Comparison of ENCODE assay signal across 9 mouse cellular contexts in genomic region chr4:135573251-135573808, GRCm38 (mm10). TPM values are rescaled to one million over a fixed set of nuclear protein-coding genes. Genes with fewer than 3 reads are reported as not detected.
DNase-seq lines count a peak whose midpoint lies in the region; ATAC-seq and TF ChIP-seq lines count a peak whose summit lies in the region.
"Had no signal": no experiment of that assay in that cellular context is flagged by ENCODE, and none has a peak within 500 bp of the region (broad histone marks: within the 10 kb centered on the region; RNA-seq: fewer than 3 reads in every experiment).

Grhl3 (minus strand) TSS chr4:135573630.

- no peak for TF ChIP-seq CTCF in lung, adult 2 months (IDR thresholded peaks at IDR 0.05; ENCODE audit: insufficient read depth, low read length)

- no peak for TF ChIP-seq POLR2A in lung, adult 2 months (IDR thresholded peaks at IDR 0.05; ENCODE audit: borderline replicate concordance, extremely low read depth, low read depth, low read length)

- no peaks in the 10 kb centered on the region for H3K36me3 ChIP-seq in kidney, embryonic 16.5 days (ENCODE audit: insufficient read depth, low read length)
- H3K36me3 ChIP-seq: G1E had no signal

- under 1% methylated on average over 31 of the region's 31 CpGs for WGBS in kidney, embryonic 16.5 days
- 1% methylated on average over 31 of the region's 31 CpGs for WGBS in lung, adult 2 months

- peaks cover 61% of the 10 kb centered on the region for H3K27me3 ChIP-seq in kidney, embryonic 16.5 days (ENCODE audit: insufficient read depth, low read length)

- peak within 1 kb of the TSS; percentile 39 for H3K4me3 ChIP-seq in kidney, embryonic 16.5 days (ENCODE audit: low read length)
- no peak within 1 kb of the TSS for H3K4me3 ChIP-seq in lung, adult 2 months (replicated peaks; ENCODE audit: extremely low read depth, low read depth, low read length)

- 0 out of 2 replicates have a peak within 1 kb of the TSS, but pooled peaks have one; percentile 10 for H3K9ac ChIP-seq in kidney, embryonic 16.5 days (replicated peaks; ENCODE audit: low read length)

- H3K9me3 ChIP-seq in kidney, embryonic 16.5 days (ENCODE audit: low read length): no peaks in the 10 kb centered on the region
- H3K9me3 ChIP-seq: G1E had no signal

- peak; percentile 18 for DNase-seq in adrenal gland, postnatal 25 days
- no peak for DNase-seq in adrenal gland, adult 8-10 months
- peak; percentile 48 for DNase-seq in Muller cell, postnatal 12 days (ENCODE audit: inconsistent ontology term)
- peak; percentile 38 for DNase-seq in forelimb bud, embryonic 11.5 days (ENCODE audit: low read depth, low spot score)
- DNase-seq in lung, adult 2 months: peak; percentile 34
- peak; percentile 50 for DNase-seq in retina, embryonic 14.5 days (ENCODE audit: low spot score)

- no peak within 1 kb of the TSS for H3K27ac ChIP-seq in kidney, embryonic 16.5 days (ENCODE audit: low read length)

- peaks cover 25% of the 10 kb centered on the region for H3K4me1 ChIP-seq in kidney, embryonic 16.5 days (ENCODE audit: insufficient read depth, low read length)
- peaks cover 16% of the 10 kb centered on the region for H3K4me1 ChIP-seq in lung, adult 2 months (ENCODE audit: control insufficient read depth, insufficient read depth, low read length)

- H3K4me2 ChIP-seq in kidney, embryonic 16.5 days (replicated peaks; ENCODE audit: low read depth, low read length): peak within 1 kb of the TSS; percentile 56

- ATAC-seq in kidney, embryonic 16.5 days (ENCODE audit: low FRiP score, low TSS enrichment): no peak; the same call in 1 of the 2 replicates
- no peak for ATAC-seq in megakaryocyte-erythroid progenitor cell, adult 5-6 weeks (replicated peaks; ENCODE audit: low FRiP score, low TSS enrichment, poor library complexity, severe bottlenecking)

RNA-seq across cellular contexts. Expression of gene Grhl3, which starts in this region (rescaled TPM):
- total RNA-seq in adrenal gland, postnatal 25 days (2021): not detected in 2 replicates
- under 1 TPM in 2 of 4 experiments, not detected in 2; 0.15 to 0.24 TPM for total RNA-seq in adrenal gland, adult 8-10 months (2022)
- polyA plus RNA-seq in kidney, embryonic 16.5 days (2015; fragmentation: Nextera tagmentation; extraction: Ambion mirVana): 3.6 and 4.9 TPM in 2 replicates
- 0.11 and 6.3 TPM in 2 replicates for polyA plus RNA-seq in lung, adult 2 months (2012; rRNA removed)
- total RNA-seq in megakaryocyte-erythroid progenitor cell, adult 5-6 weeks (2014; fragmentation: Nextera tagmentation): not detected in 2 replicates
- not detected in 2 replicates for total RNA-seq in megakaryocyte-erythroid progenitor cell, adult 5-6 weeks (2017)
- total RNA-seq: G1E had no signal
- polyA plus RNA-seq: G1E had no signal

Comparison
In these comparisons a context has a peak if more than half of its experiments do, and no peak if none do; other contexts are left out.
1. Peak in DNase-seq in adrenal gland, postnatal 25 days; RNA of the gene not detected or under 1 TPM.